Mouse (Mus musculus): ENCODE measurements around the gene Rnf4. TPM values are rescaled to one million over a fixed set of nuclear protein-coding genes. Genes with fewer than 3 reads are reported as not detected.

The Rnf4 gene
- total RNA-seq, 2 experiments from 2014 or later, result 16.6 to 20.0 TPM

Other genes starting within 250 kb of the Rnf4 start
- under 1 TPM in 1 of 2 experiments, not detected in 1; 0.87 TPM for gene Poln, start 166.8 kb upstream of the Rnf4 start, total RNA-seq (2021)
- 1 to 10 TPM; 3.4 to 3.7 TPM for gene Haus3, start 166.8 kb upstream of the Rnf4 start, total RNA-seq (2021)
- 10 to 100 TPM; 27.2 to 43.3 TPM for gene Mxd4, start 148.6 kb upstream of the Rnf4 start, total RNA-seq (2021)
- under 1 TPM; 0.20 to 0.48 TPM for gene Zfyve28, start 47.8 kb upstream of the Rnf4 start, total RNA-seq (2021)
- not detected for gene Cfap99, start 47.7 kb upstream of the Rnf4 start, total RNA-seq (2021)
- gene Fam193a, start 33.6 kb downstream of the Rnf4 start, total RNA-seq (2021), result 10 to 100 TPM; 12.6 to 13.0 TPM
- gene Tnip2, start 177.7 kb downstream of the Rnf4 start, total RNA-seq (2021), result 1 to 10 TPM; 2.1 to 2.3 TPM
- 1 to 10 TPM; 1.1 to 1.2 TPM for gene Sh3bp2, start 189.5 kb downstream of the Rnf4 start, total RNA-seq (2021)
- gene Add1, start 237.4 kb downstream of the Rnf4 start, total RNA-seq (2021), result 10 to 100 TPM; 61.8 to 68.6 TPM